In genomic region chr2:61938296-61938695, GRCm38 (mm10) we compare ENCODE assay signal across 22 mouse cellular contexts.
DNase-seq lines count a peak whose midpoint lies in the region; ATAC-seq and TF ChIP-seq lines count a peak whose summit lies in the region.
"Had no signal": no experiment of that assay in that cellular context is flagged by ENCODE, and none has a peak within 500 bp of the region (broad histone marks: within the 10 kb centered on the region; RNA-seq: fewer than 3 reads in every experiment).

No protein-coding gene starts in this region.

- no peak overlapping the region for H3K9ac ChIP-seq in forebrain, embryonic 14.5 days (ENCODE audit: low read length)
- H3K9ac ChIP-seq in forebrain, postnatal 0 days, result no peak overlapping the region
- no peak overlapping the region for H3K9ac ChIP-seq in kidney, embryonic 15.5 days
- H3K9ac ChIP-seq in lung, embryonic 14.5 days, result no peak overlapping the region
- H3K9ac ChIP-seq: embryonic facial prominence, embryonic 15.5 days; forebrain, embryonic 15.5 days; heart, embryonic 13.5 days; hindbrain, embryonic 13.5 days had no signal

- H3K4me3 ChIP-seq in forebrain, embryonic 14.5 days (ENCODE audit: low read depth, low read length), result no peak overlapping the region
- H3K4me3 ChIP-seq in forebrain, postnatal 0 days (ENCODE audit: low read depth, low read length), result no peak overlapping the region
- H3K4me3 ChIP-seq in kidney, embryonic 15.5 days (replicated peaks), result no peak overlapping the region
- H3K4me3 ChIP-seq in lung, embryonic 14.5 days (ENCODE audit: low read depth, low read length), result no peak overlapping the region
- H3K4me3 ChIP-seq: embryonic facial prominence, embryonic 15.5 days; erythroblast, embryonic 14.5 days; forebrain, embryonic 10.5 days; forebrain, embryonic 15.5 days; heart, adult 2 months; heart, embryonic 13.5 days; hindbrain, embryonic 13.5 days had no signal

- no peaks in the 10 kb centered on the region for H3K4me1 ChIP-seq in forebrain, embryonic 14.5 days (ENCODE audit: control insufficient read depth, insufficient read depth, low read length)
- H3K4me1 ChIP-seq in forebrain, postnatal 0 days (ENCODE audit: insufficient read depth), result no peaks in the 10 kb centered on the region
- H3K4me1 ChIP-seq in kidney, embryonic 15.5 days, result no peaks in the 10 kb centered on the region
- no peaks in the 10 kb centered on the region for H3K4me1 ChIP-seq in lung, embryonic 14.5 days (ENCODE audit: insufficient read depth)
- H3K4me1 ChIP-seq: embryonic facial prominence, embryonic 15.5 days; forebrain, embryonic 10.5 days; forebrain, embryonic 15.5 days; heart, embryonic 13.5 days; hindbrain, embryonic 13.5 days had no signal

- no peaks in the 10 kb centered on the region for H3K36me3 ChIP-seq in forebrain, embryonic 14.5 days (ENCODE audit: control insufficient read depth, insufficient read depth, low read length)
- H3K36me3 ChIP-seq in forebrain, postnatal 0 days (ENCODE audit: insufficient read depth), result no peaks in the 10 kb centered on the region
- no peaks in the 10 kb centered on the region for H3K36me3 ChIP-seq in kidney, embryonic 15.5 days
- H3K36me3 ChIP-seq in lung, embryonic 14.5 days (ENCODE audit: insufficient read depth), result no peaks in the 10 kb centered on the region
- H3K36me3 ChIP-seq: embryonic facial prominence, embryonic 15.5 days; forebrain, embryonic 10.5 days; forebrain, embryonic 15.5 days; heart, embryonic 13.5 days; hindbrain, embryonic 13.5 days had no signal

- H3K9me3 ChIP-seq in forebrain, embryonic 14.5 days (replicated peaks; ENCODE audit: control insufficient read depth, low read length), result no peaks in the 10 kb centered on the region
- no peaks in the 10 kb centered on the region for H3K9me3 ChIP-seq in forebrain, postnatal 0 days (ENCODE audit: low read length)
- H3K9me3 ChIP-seq in kidney, embryonic 15.5 days (replicated peaks), result no peaks in the 10 kb centered on the region
- no peaks in the 10 kb centered on the region for H3K9me3 ChIP-seq in lung, embryonic 14.5 days (ENCODE audit: low read depth, low read length)
- H3K9me3 ChIP-seq: embryonic facial prominence, embryonic 15.5 days; forebrain, embryonic 10.5 days; forebrain, embryonic 15.5 days; heart, embryonic 13.5 days; hindbrain, embryonic 13.5 days had no signal

- no peak for ATAC-seq in forebrain, embryonic 14.5 days
- ATAC-seq in forebrain, postnatal 0 days, result no peak
- ATAC-seq in kidney, embryonic 15.5 days (replicated peaks; ENCODE audit: low FRiP score), result no peak
- ATAC-seq in lung, embryonic 14.5 days (ENCODE audit: insufficient read depth), result no peak
- ATAC-seq: forebrain, embryonic 15.5 days; hindbrain, postnatal 0 days had no signal

- no peak for TF ChIP-seq CTCF in forebrain, postnatal 0 days (IDR thresholded peaks at IDR 0.05; ENCODE audit: low read depth)
- TF ChIP-seq CTCF in lung, embryonic 14.5 days (IDR thresholded peaks at IDR 0.05; ENCODE audit: low read depth), result no peak
- no peak for TF ChIP-seq CTCF in brain, embryonic 14.5 days (IDR thresholded peaks at IDR 0.05; ENCODE audit: borderline replicate concordance, extremely low read depth, insufficient read depth, insufficient read length)

- no peak overlapping the region for H3K4me2 ChIP-seq in forebrain, embryonic 14.5 days (ENCODE audit: low read length)
- no peak overlapping the region for H3K4me2 ChIP-seq in forebrain, postnatal 0 days (ENCODE audit: low read depth)
- H3K4me2 ChIP-seq in kidney, embryonic 15.5 days, result no peak overlapping the region
- H3K4me2 ChIP-seq in lung, embryonic 14.5 days, result no peak overlapping the region
- H3K4me2 ChIP-seq: embryonic facial prominence, embryonic 15.5 days; forebrain, embryonic 15.5 days; heart, embryonic 13.5 days; hindbrain, embryonic 13.5 days had no signal

- no peak overlapping the region for H3K27ac ChIP-seq in forebrain, embryonic 14.5 days (ENCODE audit: low read depth, low read length)
- H3K27ac ChIP-seq in forebrain, postnatal 0 days (ENCODE audit: low read depth, low read length), result no peak overlapping the region
- no peak overlapping the region for H3K27ac ChIP-seq in kidney, embryonic 15.5 days
- no peak overlapping the region for H3K27ac ChIP-seq in lung, embryonic 14.5 days (ENCODE audit: low read depth)
- H3K27ac ChIP-seq: embryonic facial prominence, embryonic 15.5 days; forebrain, embryonic 10.5 days; forebrain, embryonic 15.5 days; heart, adult 2 months; heart, embryonic 13.5 days; hindbrain, embryonic 13.5 days; hindbrain, postnatal 0 days had no signal

- DNase-seq in forebrain, embryonic 14.5 days (ENCODE audit: low spot score), result peak; percentile 18
- no peak for DNase-seq in forebrain, postnatal 0 days
- peak; percentile 10 for DNase-seq in kidney, postnatal 14 days
- DNase-seq in lung, embryonic 14.5 days, result peak; percentile 15
- no peak for DNase-seq in lung, adult 18-20 months
- DNase-seq in brain, embryonic 14.5 days (ENCODE audit: low read depth), result peak; percentile 53
- DNase-seq: adrenal gland, adult 8-10 months; adrenal gland, postnatal 36 days; cerebellum, adult 11-12 months; cerebellum, adult 9-11 months; embryo, embryonic 11 days; gastrocnemius, postnatal 14 days; heart, adult 2 months had no signal

- no peak for TF ChIP-seq POLR2A in brain, embryonic 14.5 days (IDR thresholded peaks at IDR 0.05; ENCODE audit: borderline replicate concordance, extremely low read depth, insufficient read depth, insufficient read length, poor library complexity, severe bottlenecking)

- WGBS in forebrain, embryonic 14.5 days, result 70% methylated on average over 2 of the region's 2 CpGs
- 48% methylated on average over 2 of the region's 2 CpGs for WGBS in forebrain, postnatal 0 days
- WGBS in kidney, embryonic 15.5 days, result 56% methylated on average over 2 of the region's 2 CpGs
- WGBS in lung, embryonic 14.5 days, result 65% methylated on average over 2 of the region's 2 CpGs

- H3K27me3 ChIP-seq in forebrain, embryonic 14.5 days (replicated peaks; ENCODE audit: control insufficient read depth, insufficient read depth, low read length), result no peaks in the 10 kb centered on the region
- no peaks in the 10 kb centered on the region for H3K27me3 ChIP-seq in forebrain, postnatal 0 days (ENCODE audit: insufficient read depth, low read length)
- no peaks in the 10 kb centered on the region for H3K27me3 ChIP-seq in kidney, embryonic 15.5 days
- H3K27me3 ChIP-seq in lung, embryonic 14.5 days (ENCODE audit: insufficient read depth, low read length), result no peaks in the 10 kb centered on the region
- H3K27me3 ChIP-seq: CH12.LX; embryonic facial prominence, embryonic 15.5 days; forebrain, embryonic 15.5 days; hindbrain, embryonic 13.5 days had no signal

Comparison
In these comparisons a context has a peak if more than half of its experiments do, and no peak if none do; other contexts are left out.
1. DNase-seq: peak in forebrain, embryonic 14.5 days (single experiment), kidney, postnatal 14 days (single experiment), lung, embryonic 14.5 days (single experiment) and brain, embryonic 14.5 days (single experiment); none in forebrain, postnatal 0 days (single experiment) and lung, adult 18-20 months (0 of 2).